Mouse (Mus musculus) A20 (cell line): Measurements from ENCODE around the gene Tha1.

Experiments
- DNase-seq: peaks from one replicate; pipeline ENCODE4 v3.0.0-alpha.2; 2011; ENCODE audit warnings: low read depth, low spot score

Tha1 gene

DNA sequence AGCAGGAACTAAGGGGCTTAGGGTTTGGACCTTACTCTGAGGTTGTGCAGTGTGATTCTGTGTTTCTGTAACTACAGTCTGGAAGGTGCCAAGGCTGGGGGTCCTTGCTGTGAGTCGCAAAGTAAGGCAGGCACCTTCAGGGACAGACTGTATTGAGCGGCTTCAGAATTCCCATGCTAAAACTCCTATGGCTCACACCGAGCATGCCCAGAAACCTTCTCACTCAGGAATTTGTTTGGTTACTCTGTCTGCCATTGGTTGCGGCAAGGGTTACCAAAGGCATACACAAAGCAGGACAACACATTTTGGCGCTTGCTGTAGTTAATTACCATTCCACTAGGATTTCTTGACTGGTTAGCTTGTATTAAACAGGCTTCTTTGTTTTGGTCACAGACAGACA is 47.1 kb downstream of the Tha1 start:
- no peak for DNase-seq

DNA sequence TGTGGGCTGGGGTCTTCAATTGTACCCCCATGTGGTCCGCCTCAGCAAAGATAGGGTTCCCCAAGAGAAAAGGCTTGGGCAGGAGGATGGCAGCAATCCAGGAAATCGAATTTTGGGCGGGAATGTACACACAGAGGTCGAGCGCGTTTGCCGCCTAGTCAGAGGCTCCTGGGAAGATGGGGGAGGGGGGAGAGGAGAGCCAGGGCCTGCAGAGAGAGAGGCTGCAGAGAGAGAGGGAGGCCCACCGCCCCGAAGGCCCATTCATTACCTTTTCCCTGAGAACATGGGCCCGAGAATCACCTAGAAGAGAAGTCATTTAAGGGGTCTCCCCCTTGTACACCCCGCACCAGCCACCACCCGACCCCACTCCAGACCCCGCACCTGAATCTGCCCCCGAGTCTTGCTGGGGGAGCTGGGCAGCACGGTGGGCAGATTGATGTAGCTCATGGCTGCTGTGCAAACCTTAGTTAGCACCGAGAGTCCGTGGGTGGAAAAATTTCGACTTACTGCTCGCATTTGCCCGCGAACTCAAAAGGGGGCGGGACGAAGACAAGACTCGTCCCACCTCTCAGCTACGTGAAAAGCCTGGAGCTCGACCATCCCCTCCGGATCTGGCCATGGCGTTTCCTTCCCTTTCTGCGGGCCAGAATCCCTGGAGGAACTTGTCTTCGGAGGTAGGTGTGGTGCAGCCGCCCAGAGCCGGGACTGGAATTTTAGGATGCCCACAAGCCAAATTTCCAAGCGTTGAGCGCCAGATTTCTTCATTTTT is 47.8 kb downstream of the Tha1 start, which contains the start of the genes Afmid and Tk1:
Gene Afmid, plus strand, starts transcription at position 592 of the 769 bp plus-strand sequence.
Gene Tk1, minus strand, starts transcription at position 760 of the 769 bp plus-strand sequence.
- DNase-seq, result peak; percentile 92

DNA sequence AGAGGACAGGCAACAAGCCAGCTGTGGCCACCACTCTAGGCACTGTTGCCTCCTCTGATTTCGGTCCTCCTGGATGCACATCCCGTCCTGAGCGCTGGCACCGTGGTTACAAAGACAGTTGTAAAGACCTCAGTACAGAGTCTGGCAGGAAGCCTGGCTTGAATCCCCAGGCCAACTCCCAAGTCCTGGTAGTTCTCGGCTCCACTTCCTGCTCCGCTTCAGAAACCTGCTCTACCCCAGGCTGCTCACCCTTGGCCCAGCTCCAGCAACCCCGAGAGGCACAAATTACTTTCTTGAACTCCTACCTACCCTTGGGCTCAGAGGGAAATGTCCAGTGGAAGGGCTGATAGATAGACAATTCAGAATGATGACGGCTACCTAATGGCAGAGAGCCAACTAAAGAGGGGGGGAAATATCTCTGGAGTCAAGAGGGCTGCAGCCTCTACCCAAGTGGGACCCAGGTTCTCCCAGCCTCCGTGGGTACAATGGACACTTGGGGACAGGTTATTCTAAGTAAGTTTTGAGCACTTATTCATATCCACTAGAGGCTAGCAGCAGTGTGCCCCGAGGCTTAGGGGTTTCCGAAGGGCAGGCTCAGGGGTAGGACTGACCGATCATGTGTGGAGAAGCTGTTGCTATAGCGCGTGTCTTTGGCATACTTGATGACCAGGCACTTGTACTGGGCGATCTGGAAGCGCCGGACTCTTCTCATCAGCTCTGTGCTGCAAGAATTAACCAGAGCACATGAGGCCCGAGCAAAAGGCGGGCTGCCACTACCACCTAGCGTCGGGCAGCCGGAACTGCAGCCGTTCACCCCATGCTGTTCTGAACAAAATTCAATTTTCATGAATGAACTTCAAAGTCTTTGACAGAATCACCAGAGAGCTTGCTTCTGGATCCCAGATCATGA is 49.0 kb downstream of the Tha1 start:
- DNase-seq, result peak; percentile 88

DNA sequence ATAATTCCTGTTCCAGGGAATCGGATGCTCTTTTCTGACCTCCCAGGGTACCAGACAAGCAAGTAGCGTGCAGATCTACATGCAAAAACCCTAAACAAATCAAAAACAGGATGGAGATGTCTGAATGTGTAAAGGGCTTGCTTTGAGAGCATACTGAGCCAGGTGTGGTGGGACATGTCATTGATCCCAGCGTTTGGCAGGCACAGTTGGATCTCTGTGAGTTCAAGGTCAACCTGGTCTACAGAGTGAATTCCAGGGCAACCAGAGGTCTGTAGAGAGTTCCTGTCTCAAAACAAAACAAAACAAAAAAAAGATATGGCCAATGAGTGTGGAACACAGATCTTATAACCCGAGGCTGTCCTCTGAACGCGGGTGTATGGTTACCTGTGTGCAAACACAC is 49.9 kb downstream of the Tha1 start:
- DNase-seq, result no peak

DNA sequence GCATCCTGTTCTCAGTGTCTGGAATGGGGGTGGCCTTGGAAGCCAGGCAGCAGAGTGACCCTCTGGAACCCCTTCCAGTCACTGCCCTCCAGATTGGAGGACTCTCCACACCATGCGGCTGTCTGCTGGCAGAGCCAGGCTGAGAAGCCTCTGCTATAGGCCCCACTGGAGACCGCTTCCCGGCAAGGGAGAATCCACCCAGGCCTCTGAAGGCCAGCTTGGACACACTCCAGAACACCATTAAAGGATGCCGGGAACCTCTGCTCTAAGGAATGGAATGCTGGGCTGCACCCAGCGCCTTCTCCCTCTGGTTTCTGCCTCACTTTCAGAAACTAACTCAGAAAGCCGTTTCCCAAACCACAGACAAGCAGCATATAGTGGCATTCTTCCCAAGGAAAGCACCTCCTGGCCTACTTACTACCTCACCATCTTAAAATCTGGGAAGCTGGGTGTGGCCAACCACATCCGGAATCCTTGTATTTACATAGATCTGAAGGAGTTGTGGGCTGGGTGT is 50.5 kb downstream of the Tha1 start:
- no peak for DNase-seq

DNA sequence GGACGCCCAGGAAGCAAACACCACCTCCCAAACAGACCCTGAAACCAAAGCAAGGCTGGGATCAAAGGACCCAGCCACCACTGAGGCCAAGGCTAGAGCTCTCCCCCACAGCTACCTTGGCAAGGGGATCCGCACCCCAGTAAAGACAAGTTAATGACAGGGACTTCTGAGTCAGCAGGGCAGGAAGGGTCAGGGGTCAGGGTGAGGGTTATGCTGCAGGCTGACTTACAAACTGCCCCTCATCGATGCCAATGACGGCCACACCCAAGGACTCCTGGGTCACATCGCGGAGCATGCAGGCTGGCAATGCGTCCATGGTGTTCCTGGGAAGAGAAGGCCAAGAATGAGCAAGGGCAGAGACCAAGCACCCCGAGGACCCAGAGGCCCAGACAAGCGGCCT is 51.4 kb downstream of the Tha1 start:
- DNase-seq, result no peak

DNA sequence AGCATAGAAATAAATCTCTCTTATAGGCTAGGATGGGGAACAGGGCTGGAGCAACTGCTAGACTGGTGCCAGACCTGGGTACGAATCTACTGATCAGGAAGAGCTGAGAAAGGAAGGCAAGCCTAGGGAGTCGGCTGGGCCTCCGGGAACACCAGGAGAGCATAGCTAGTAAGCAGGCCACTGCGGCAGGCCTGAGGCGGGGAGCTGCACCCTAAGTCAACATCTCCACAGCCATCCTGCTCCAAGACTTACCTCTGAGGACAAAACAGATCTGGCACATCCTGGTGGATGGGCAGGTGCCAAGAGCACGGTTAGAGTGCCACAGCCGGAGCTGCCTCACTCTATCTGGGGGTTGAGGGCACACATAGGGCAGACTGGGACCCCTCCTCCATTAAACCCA is 53.1 kb downstream of the Tha1 start:
- DNase-seq, result no peak

DNA sequence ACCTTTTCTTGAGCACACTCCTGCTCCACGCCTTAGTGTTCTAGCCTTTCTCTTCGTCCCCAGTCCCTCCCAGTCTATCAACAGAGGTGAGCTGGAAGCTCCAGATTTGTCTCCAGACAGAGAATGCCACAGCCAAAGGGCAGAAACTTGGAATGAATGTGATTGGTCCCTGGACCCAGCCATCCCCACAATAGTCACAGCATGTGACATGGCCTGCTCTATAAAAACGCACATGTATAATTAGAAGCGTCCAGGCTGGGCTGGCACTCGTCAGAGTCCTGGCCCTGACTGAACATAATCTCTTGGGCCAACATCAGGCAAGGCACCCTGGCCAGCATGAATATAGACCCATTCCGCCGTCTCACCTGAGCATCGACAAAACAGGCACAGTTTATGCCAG is 54.2 kb downstream of the Tha1 start:
- DNase-seq, result no peak
